Mouse (Mus musculus): ENCODE data around the gene Rbm14. TPM values are rescaled to one million over a fixed set of nuclear protein-coding genes. Genes with fewer than 3 reads are reported as not detected.
"Not testable (repeated sequence)": the region's sequence is repeated elsewhere in the genome, so short reads cannot be mapped to it uniquely, and the experiment has no call there.

Rbm14 gene
- total RNA-seq, 2 experiments from 2014 or later = 15.3 to 25.9 TPM

- intact Hi-C loops (cut with DNase I) = no loop called here
- DNase-seq (ENCODE audit: low spot score) = peak; percentile 70
Observed at GRCm38 (mm10) chr19:4820678-4821303, 9.4 kb upstream of the Rbm14 start.

GRCm38 (mm10) chr19:4817182-4817835 lies 5.9 kb upstream of the Rbm14 start:
- DNase-seq (ENCODE audit: low spot score) = no peak
- intact Hi-C loops (cut with DNase I) = no loop called here

GRCm38 (mm10) chr19:4813015-4813414 lies 1.6 kb upstream of the Rbm14 start:
- DNase-seq (ENCODE audit: low spot score) = no peak
- intact Hi-C loops (cut with DNase I) = no loop called here

GRCm38 (mm10) chr19:4812334-4812949 lies 1.0 kb upstream of the Rbm14 start:
- intact Hi-C loops (cut with DNase I); DNase-seq (ENCODE audit: low spot score): not testable (repeated sequence)

- intact Hi-C loops (cut with DNase I) = loop anchor here (2.0 kb wide), 2 partner anchors 21 to 53 kb away; no protein-coding TSS in a partner anchor
- DNase-seq (ENCODE audit: low spot score) = no peak
Observed at GRCm38 (mm10) chr19:4811909-4812242, 442 bp upstream of the Rbm14 start.

- no peak for DNase-seq (ENCODE audit: low spot score)
- intact Hi-C loops (cut with DNase I) = loop anchor here (2.0 kb wide), 2 partner anchors 20 to 52 kb away; no protein-coding TSS in a partner anchor
Observed at GRCm38 (mm10) chr19:4810746-4811062, 730 bp downstream of the Rbm14 start.

GRCm38 (mm10) chr19:4810309-4810708 lies 1.1 kb downstream of the Rbm14 start:
- no peak for DNase-seq (ENCODE audit: low spot score)
- intact Hi-C loops (cut with DNase I) = loop anchor here (2.0 kb wide), 2 partner anchors 20 to 52 kb away; no protein-coding TSS in a partner anchor

GRCm38 (mm10) chr19:4803283-4803682 lies 8.2 kb downstream of the Rbm14 start:
- DNase-seq (ENCODE audit: low spot score) = no peak
- intact Hi-C loops (cut with DNase I) = no loop called here

GRCm38 (mm10) chr19:4802691-4803091 lies 8.7 kb downstream of the Rbm14 start:
- intact Hi-C loops (cut with DNase I) = no loop called here
- no peak for DNase-seq (ENCODE audit: low spot score)

GRCm38 (mm10) chr19:4799083-4799482 lies 12.4 kb downstream of the Rbm14 start:
- intact Hi-C loops (cut with DNase I) = no loop called here
- no peak for DNase-seq (ENCODE audit: low spot score)

- intact Hi-C loops (cut with DNase I) = no loop called here
- DNase-seq (ENCODE audit: low spot score) = no peak
Observed at GRCm38 (mm10) chr19:4797846-4798245, 13.6 kb downstream of the Rbm14 start.

- DNase-seq (ENCODE audit: low spot score) = no peak
- intact Hi-C loops (cut with DNase I) = no loop called here
Observed at GRCm38 (mm10) chr19:4795929-4796328, 15.5 kb downstream of the Rbm14 start.

GRCm38 (mm10) chr19:4793831-4794422 lies 17.5 kb downstream of the Rbm14 start, which contains the start of gene Rbm4:
TSS of gene Rbm4 (minus strand) at chr19:4793901.
- DNase-seq (ENCODE audit: low spot score) = peak; percentile 96

GRCm38 (mm10) chr19:4793281-4793830 lies 18.1 kb downstream of the Rbm14 start:
- DNase-seq (ENCODE audit: low spot score) = no peak
- intact Hi-C loops (cut with DNase I) = no loop called here

More at GRCm38 (mm10) chr19:4793831-4794422, 17.5 kb downstream of the Rbm14 start, which contains the start of gene Rbm4:
- intact Hi-C loops (cut with DNase I) = no loop called here

GRCm38 (mm10) chr19:4786313-4786712 lies 25.1 kb downstream of the Rbm14 start:
- no peak for DNase-seq (ENCODE audit: low spot score)
- intact Hi-C loops (cut with DNase I) = loop anchor here (2.0 kb wide), 1 partner anchor 30 kb away; the partner anchor contains the start of gene Rbm4b

GRCm38 (mm10) chr19:4785206-4785605 lies 26.2 kb downstream of the Rbm14 start:
- intact Hi-C loops (cut with DNase I) = no loop called here
- no peak for DNase-seq (ENCODE audit: low spot score)

GRCm38 (mm10) chr19:4782891-4783290 lies 28.5 kb downstream of the Rbm14 start:
- intact Hi-C loops (cut with DNase I) = no loop called here
- DNase-seq (ENCODE audit: low spot score) = no peak

- intact Hi-C loops (cut with DNase I) = no loop called here
- no peak for DNase-seq (ENCODE audit: low spot score)
Observed at GRCm38 (mm10) chr19:4772785-4773184, 38.6 kb downstream of the Rbm14 start.

- intact Hi-C loops (cut with DNase I) = no loop called here
- DNase-seq (ENCODE audit: low spot score) = no peak
Observed at GRCm38 (mm10) chr19:4767507-4768148, 43.8 kb downstream of the Rbm14 start.

- intact Hi-C loops (cut with DNase I) = no loop called here
- no peak for DNase-seq (ENCODE audit: low spot score)
Observed at GRCm38 (mm10) chr19:4762876-4763275, 48.6 kb downstream of the Rbm14 start.
